Mouse (Mus musculus) adipocyte (in vitro differentiated cells): ENCODE measurements at regions not wholly inside any gene's neighbourhood (a gene's known extent, or its start where the extent isn't known, plus 50 kb on each side); places are given as distances from the start of the nearest gene placed in this dataset.

Experiments
- DNase-seq: peaks from one replicate; pipeline ENCODE4 v3.0.0-alpha.2; 2016; ENCODE audit warnings: low spot score

GRCm38 (mm10) chr3:15200990-15201389 is 131.1 kb downstream of the Gm9733 start:
- DNase-seq = no peak

GRCm38 (mm10) chr3:15202760-15203159 is 129.3 kb downstream of the Gm9733 start:
- DNase-seq = no peak

DNA sequence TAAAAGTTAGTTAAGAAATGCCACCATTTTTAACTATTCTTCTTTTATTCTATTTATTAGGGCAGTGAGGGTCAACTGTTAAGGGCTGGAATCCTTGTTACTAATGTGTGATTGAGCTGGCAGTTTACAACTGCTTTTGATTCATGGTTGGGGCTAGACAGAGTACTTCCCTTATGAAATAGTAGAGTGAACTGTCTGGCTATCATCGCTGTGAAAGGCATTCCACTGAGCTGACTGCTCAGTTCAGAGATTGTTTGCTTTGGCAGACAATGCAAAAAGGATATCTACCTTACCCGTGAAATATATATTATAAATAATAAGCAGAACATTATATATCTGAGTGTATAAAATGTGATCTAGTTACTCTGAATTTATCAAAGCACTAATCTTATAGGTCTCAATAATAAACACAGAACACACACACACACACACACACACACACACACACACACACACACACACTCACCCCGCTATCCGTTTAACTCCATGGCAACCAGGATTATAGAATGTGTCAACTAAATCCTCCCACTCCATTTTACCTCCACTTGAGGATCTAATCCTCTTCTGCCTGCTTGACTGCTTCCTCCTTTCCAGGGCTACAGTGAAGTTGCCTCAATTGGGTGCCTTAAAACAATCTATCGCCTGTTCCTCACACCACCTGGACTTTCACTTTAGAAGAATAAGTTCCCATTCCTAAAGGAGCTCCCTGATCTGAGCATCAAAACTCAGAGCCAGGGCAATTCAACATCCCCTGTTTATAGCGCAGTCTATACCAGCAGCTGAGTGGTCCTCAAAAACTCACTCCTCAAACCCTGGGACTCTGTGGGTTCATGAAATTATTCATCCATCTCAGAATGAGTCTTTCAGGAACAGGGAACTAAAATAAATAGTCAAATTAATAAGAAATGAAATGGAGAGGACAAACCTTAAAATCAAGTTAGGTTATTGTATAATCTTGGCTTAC is 126.6 kb downstream of the Gm9733 start:
- DNase-seq = no peak

DNA sequence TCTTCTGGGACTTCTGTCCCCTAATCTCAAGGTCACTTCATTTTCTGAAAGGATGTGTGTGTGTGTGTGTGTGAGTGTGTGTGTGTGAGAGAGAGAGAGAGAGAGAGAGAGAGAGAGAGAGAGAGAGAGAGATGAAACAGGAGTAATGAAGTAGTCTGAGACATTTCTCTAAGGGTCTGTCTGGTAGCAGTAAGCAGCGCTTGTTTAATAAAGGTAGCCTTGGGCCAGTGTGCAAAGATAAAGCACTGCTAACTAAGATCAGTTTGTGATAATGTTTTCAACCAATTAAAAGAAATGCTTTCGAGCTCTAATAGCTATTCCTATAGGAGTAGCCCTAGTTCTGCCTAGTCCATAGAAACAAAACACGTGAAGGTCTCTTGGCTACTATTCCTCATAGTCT is 119.7 kb downstream of the Gm9733 start:
- DNase-seq = no peak

GRCm38 (mm10) chr3:15217591-15217990 is 114.5 kb downstream of the Gm9733 start:
- no peak for DNase-seq

GRCm38 (mm10) chr3:15219275-15219674 is 112.8 kb downstream of the Gm9733 start:
- DNase-seq = no peak

GRCm38 (mm10) chr3:15223266-15223665 is 108.8 kb downstream of the Gm9733 start:
- DNase-seq = no peak

GRCm38 (mm10) chr3:15224452-15224851 is 107.7 kb downstream of the Gm9733 start:
- DNase-seq = no peak

DNA sequence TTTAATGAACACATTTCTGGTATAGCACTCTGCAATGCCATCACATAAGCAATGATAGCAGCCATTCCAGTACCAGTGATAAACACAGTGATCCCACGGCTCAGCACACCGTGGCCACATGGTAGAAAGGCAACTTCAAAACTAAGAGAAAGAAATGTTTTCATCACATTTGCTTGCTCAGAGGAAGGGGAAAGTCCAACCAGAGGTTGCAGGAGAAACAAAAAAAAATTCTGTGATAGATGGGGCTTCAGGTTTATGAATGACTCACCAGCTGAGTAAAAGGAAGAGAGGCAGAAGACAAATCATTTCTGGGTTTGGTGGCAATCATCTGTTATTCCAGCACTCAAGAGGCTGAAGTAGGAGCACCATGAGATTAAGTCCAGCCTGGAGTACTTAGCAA is 103.5 kb downstream of the Gm9733 start:
- no peak for DNase-seq

DNA sequence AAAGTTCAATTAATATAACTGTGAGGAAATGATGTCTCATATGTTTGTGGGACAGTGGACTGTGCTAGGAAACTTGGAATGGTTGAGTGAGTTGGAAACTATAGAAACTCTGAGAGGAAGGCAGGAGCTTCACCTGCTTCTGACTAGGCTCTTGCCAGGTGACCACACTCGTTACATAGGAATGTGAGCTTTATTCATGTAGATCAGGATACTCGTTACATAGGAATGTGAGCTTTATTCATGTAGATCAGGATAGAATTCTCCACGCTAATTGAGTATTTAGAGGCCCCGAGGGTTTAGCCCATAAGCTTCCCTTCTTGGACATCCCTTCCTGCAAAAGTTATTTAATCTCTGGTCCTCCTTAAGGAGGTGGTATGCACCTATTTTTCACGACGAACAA is 101.9 kb downstream of the Gm9733 start:
- no peak for DNase-seq

- DNase-seq = no peak
Observed at GRCm38 (mm10) chr3:15231433-15231832, 100.7 kb downstream of the Gm9733 start.

DNA sequence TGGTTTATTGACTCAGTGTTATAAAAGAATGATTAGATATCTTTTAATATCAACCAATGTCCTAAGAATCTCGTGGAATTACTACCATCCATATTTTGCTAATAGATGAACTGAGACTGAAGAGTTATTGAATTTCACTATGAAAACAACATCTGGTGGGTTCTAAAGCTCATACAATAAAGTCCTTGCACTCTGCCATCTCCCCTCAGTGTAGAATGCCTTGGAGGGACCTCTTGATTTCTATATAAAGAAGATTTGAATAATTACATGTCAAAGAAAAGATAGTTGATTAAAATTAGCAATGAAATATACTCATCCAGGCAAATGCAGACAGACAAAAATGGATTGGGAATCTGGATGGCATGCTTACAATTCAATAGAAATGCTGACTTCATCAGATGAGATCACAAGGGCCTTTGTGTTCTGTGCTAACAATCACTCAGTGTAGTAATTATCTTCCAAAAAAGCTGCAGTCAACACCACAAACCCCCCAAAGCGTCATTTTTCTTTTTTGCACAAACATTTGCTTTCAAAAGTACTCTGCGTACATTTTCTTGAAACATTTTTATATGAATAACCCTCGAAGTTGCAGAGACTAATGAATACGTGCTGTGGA is 94.2 kb downstream of the Gm9733 start:
- DNase-seq = no peak

DNA sequence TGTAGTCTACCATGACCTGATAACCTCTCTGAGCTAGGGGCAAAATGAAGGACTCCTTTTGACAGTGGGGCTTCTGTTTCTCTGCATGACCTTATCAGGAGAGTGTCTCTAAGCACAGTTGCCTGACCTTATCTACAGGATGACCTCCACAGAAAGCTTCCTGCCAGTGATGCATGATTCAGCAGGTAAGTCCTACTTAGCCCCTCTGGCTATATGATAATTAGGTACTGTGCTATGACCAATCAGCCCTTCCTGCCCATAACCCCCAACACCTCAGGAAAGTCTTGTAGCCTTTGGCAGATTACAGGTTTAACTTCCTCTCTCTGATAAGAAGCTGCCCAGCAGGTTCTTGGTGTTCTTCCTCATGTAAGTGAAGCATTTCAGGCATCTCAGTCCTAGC is 89.7 kb downstream of the Gm9733 start:
- DNase-seq = no peak

GRCm38 (mm10) chr3:15243584-15243983 is 88.5 kb downstream of the Gm9733 start:
- DNase-seq = no peak

DNA sequence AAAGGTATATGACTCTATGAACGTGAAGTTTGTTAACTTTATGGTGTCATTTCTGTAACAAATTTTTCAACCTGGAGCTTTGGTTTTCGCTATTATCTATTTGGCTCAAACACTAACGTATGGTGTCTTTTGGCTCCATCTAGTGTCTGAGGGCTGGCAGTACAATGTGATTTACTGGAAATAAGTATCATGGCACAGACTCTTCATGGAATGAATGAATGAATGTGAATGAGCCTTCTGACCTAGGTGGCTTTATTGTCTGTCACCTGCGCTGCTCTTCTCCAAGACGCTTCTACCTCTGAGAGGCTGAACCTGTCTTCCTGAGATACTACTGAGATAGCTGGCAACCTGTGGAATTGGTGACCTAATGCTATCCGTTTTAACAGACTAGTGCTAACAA is 87.1 kb downstream of the Gm9733 start:
- DNase-seq = peak; percentile 68
